Mouse (Mus musculus): ENCODE results near the gene Rpl37.

Rpl37 gene

GRCm38 (mm10) chr15:5155093-5155492 is 38.6 kb downstream of the Rpl37 start:
- no peak for DNase-seq

GRCm38 (mm10) chr15:5156355-5156754 is 39.9 kb downstream of the Rpl37 start:
- no peak for DNase-seq

DNA sequence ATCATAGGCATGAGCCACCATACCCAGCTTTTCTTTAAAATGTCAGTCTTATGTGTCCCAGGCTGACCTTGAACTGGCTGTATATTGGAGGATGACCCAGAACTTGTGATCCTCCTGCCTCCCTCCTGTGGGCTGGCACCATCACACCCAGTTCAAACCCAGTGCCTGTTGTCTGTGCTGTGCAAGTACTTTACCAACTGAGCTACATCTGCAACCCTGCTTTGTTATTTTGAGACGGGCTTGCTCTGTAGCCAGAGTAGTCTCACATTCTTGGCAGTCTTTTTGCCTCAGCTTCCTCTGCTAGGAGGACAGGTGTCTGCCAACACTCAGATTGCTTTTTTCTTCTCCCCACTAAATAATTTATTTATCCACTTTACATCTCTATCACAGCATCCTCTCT is 40.9 kb downstream of the Rpl37 start:
- no peak for DNase-seq

DNA sequence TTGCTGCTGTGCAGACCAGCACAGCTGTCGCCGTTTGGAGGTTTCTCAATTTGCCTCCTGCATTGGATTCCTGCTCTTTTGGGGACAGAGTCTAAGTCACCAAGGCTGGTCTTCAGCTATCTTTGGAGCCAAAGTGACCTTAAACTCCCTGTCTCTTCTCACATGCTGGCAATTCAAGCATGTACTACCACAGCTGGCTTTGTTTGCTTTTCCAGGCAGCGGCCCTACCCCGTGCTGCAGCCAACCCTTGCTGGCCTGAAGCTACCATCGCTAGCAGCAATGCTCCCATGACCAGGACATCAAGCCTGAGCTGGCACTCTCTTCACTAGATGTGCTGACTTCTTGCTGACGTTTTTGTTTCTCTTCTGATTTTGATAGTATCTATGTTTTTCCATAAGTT is 42.4 kb downstream of the Rpl37 start:
- DNase-seq = no peak

DNA sequence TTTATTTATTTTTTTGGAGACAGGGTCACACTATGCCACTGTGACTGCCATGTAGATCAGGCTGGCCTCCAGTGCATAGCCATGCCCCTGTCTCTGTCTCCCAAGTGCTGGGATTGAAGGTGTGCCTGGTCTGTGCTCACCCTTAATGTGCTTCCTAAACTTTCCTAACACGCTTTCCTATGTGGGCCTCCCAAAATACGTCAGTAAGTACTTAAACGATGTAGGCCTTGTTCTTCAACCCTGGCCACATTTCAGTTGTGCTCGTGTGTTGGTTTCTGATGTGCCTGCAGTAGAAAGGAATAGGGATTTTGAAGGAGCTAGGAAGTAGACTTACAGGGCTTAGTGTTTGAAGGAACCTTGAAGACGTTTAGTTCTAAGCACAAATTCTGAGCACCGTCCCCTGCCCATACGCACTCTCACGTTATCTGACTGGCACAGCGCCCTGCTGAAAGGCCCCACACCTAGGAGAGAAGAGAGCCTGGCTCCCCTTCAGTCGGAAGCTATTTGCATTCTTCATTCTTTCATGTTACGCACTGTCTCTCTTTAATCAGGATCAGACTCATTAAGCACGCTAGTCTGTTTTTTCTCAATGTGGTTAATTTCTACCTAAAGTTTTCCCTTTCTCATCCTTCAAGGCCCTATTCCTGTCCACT is 48.8 kb downstream of the Rpl37 start:
- DNase-seq = no peak

All from layer of hippocampus, adult 9-11 months (tissue).